Mouse (Mus musculus): ENCODE data around the gene Cenpn.

DNA sequence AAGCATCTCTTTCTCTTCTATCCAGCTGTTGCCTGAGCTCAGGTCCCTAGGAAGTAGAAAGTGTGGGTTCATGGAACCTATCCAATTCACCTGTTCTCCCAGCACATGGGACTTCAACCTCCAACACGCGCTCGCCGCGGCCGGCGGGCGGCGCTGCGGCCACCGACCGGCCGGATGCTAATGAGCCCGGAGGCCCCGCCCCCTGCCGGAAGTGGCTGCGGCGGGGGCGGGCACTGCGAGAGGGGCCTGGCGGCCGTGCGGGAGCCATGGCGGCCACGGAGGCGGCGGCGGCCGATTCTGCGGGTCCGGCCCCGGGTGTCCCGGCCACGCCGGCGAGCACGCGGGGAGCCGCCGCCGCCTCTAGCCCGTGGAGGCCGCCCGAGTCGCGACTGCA, 21.6 kb downstream of the Cenpn start, which contains the start of gene Atmin:
- TF ChIP-seq POLR2A (IDR thresholded peaks at IDR 0.05; ENCODE audit: insufficient read depth, low read length) (no peak), EP300 (IDR thresholded peaks at IDR 0.05; ENCODE audit: insufficient read depth, low read depth, low read length) (no peak), CTCF (IDR thresholded peaks at IDR 0.05; ENCODE audit: low read depth, low read length) (peak; percentile 53)
